Mouse (Mus musculus) gastrocnemius, adult 18-20 months (tissue): ENCODE measurements around the gene Glis3. TPM values are rescaled to one million over a fixed set of nuclear protein-coding genes. Genes with fewer than 3 reads are reported as not detected.

Experiments used
- DNase-seq: peaks from one replicate; pipeline ENCODE4 v3.0.0; 2021; ENCODE audit warnings: low spot score
- total RNA-seq, 2 experiments: library from RNA; stranded (reverse); gene quantifications; 2 replicates each; pipeline ENCODE4 v1.2.3; 2021

Gene Glis3
- total RNA-seq, 2 experiments from 2014 or later: 0.48 to 0.55 TPM

GRCm38 (mm10) chr19:28534964-28535363, 144.9 kb downstream of the Glis3 start:
- no peak for DNase-seq

DNA sequence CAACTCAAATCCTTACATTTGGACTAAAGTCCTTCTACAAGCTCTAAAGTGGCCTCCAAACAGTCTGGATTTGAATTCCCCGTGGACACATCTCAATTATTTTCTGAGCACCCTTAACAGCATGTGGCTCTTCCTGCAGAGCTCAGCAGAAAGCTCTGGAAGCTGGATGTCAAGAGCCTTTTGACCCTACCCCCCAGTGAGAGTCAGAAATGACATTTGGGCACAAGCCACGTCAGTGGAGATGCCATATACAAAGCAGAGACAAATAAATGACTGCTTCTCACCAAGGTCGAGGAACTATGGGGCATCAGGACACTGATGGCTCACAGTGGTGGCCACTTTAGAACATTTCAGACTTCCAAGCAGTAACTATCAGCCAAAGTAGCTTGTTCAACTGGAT, 146.3 kb downstream of the Glis3 start:
- no peak for DNase-seq

GRCm38 (mm10) chr19:28531750-28532149, 148.1 kb downstream of the Glis3 start:
- DNase-seq: no peak

GRCm38 (mm10) chr19:28530846-28531245, 149.0 kb downstream of the Glis3 start:
- DNase-seq: peak; percentile 30

GRCm38 (mm10) chr19:28529006-28529405, 150.9 kb downstream of the Glis3 start:
- no peak for DNase-seq

DNA sequence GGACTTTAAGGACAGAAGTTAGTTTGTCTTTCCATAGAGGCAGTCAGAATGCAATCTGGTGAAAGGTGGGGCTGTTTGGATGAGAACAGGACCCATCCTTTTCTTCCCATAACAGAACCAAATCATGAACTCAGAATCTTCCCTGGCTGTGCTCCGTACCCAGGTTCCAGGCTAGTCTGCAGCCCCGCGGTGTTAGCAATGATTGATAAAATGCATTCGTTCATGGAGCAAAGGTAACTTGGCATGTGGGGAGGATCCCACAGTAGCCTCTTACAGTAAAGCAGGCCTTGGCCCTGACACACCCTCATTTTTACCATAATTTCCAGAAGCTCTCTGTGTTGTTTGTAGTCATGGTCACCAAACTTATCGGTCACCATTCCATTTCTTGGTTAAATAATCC, 152.4 kb downstream of the Glis3 start:
- DNase-seq: no peak

- DNase-seq: no peak
Observed at GRCm38 (mm10) chr19:28525331-28525730, 154.5 kb downstream of the Glis3 start.

GRCm38 (mm10) chr19:28522289-28522688, 157.6 kb downstream of the Glis3 start:
- no peak for DNase-seq

- no peak for DNase-seq
Observed at GRCm38 (mm10) chr19:28520761-28521181, 159.1 kb downstream of the Glis3 start.

DNA sequence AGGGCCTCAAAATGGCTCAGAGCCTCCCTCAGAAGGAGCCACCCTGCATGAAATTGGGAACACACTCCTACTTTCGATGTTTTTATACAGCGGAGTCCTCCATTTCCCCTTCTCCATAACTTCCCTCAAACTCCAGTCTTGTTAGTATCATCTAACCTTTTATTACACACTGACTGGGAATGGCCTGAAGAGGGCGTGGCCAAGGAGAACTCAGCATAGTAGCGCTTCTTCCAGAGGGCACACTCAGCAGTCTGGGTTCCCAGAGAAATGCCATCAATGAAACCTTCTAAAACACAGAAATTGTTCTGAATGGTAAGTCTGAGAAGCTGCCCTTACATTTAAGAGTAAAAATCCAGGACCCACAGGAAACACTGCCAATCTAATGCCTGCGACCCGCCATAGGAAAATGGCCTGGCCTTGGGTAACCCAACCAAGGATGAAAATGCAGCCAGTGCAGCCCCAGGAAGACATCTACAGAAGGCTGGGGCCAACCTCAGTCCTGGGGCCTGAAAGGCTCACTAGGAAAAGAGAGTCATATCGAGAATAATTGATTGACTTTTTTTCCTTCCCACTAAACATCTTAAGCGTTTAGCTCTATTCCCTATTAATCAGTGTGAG, 159.6 kb downstream of the Glis3 start:
- no peak for DNase-seq

GRCm38 (mm10) chr19:28519296-28519695, 160.6 kb downstream of the Glis3 start:
- DNase-seq: no peak

GRCm38 (mm10) chr19:28518846-28519245, 161.0 kb downstream of the Glis3 start:
- DNase-seq: no peak

DNA sequence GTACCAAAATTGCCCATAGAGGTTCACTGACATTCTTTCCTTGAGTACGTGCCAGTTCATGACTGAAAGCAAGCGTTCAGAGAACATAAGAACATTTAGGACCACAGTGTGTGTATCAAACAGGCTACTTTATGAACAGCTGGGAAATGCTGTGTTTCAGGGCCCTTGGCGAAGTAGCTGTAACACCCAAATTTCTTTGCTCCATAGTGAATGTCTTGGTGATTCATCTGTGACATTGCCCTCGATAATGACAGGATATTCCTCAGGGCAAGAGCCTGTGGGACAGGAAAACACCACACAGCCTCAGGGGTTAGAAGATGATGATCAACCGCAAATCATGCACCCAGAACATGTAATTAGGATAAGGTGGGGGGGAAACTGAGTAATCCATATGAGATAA, 161.6 kb downstream of the Glis3 start:
- DNase-seq: no peak

DNA sequence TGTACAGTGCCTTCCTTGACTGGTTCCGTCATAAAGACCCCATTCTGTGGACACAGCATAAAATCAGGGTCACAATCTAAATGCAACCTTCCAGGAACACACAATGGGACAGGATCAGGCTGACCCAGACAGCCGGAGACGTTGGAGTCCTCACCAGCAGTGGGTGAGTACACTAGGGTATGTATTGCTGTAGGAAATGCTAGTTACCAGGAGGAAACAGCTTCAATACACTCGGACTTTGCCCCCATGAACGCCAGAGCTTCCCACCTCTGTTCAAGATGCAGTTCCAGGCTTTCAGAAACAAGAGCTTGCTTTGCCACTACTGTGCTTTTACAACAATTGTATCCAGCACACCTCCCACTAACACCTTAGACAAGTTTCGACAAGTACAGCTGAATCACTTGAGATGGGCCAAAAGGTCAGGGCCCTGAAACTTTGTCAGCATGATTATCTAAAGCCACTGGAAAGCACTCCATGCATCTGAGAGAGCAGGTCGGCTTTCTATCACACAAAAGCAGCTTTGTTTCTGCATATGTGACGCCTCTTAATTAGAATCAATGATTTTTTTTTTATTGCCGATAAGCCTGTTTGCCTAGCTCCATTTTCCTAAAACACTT, 162.3 kb downstream of the Glis3 start:
- DNase-seq: no peak

GRCm38 (mm10) chr19:28516487-28516886, 163.4 kb downstream of the Glis3 start:
- DNase-seq: no peak

- DNase-seq: no peak
Observed at GRCm38 (mm10) chr19:28512475-28512874, 167.4 kb downstream of the Glis3 start.

DNA sequence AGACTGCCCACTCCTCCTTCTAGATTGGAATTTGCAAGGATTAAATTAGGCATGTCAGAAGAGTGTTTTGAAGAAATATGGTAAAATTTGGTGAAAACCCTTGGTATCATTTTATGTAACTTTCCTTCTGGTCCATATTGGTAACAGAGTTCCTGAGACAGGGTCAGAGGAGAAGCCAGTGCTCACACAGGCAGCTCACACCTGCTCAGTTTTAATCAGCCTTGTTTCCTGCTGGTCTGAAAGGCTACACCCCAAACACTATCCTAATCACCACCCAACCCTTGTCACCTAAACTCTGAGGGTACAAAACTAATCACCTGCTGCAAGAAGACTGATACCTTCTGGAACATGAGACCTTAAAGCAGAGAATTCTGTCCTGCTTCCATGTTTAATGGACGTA, 168.0 kb downstream of the Glis3 start:
- no peak for DNase-seq

DNA sequence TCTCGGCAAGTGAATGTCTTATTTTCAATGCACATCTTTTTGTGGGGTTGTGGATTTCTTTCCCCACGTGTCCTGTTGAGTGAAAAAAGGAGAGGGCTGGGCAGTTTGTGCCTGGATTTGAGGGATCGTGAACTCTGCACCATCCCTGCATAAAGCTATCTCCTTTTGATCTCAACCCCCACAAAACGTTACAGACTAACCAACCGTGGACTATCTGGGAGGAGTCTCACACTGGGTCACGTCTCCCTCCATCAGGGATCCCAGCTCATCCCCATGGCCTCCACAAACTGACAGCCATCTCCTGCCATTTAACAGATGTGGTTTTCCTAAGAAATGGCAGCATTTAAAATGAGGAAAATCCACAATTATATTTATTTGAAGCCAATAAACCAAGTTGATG, 174.5 kb downstream of the Glis3 start:
- no peak for DNase-seq

GRCm38 (mm10) chr19:28503011-28503410, 176.9 kb downstream of the Glis3 start:
- DNase-seq: no peak

- no peak for DNase-seq
Observed at GRCm38 (mm10) chr19:28500975-28501374, 178.9 kb downstream of the Glis3 start.

GRCm38 (mm10) chr19:28500505-28500904, 179.4 kb downstream of the Glis3 start:
- DNase-seq: no peak

DNA sequence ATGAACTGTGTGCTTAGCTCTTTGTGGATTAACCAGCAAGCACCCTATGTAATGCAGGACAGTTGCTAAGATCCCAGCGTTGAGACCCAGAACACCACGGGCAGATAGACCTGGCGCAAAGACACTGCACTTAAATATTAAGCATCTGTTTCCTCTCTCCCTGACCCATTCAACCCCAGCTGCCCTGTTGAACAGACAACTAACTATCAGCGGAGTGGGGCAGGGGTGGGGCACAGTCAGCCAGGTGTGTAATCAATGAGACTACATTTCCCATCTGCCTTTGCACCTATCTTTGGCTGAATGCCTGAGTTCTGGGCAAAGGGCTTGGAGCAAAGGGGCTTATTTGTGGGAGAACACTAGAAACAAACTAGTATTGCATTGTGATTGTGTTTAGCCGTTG, 180.1 kb downstream of the Glis3 start:
- no peak for DNase-seq

- DNase-seq: no peak
Observed at GRCm38 (mm10) chr19:28495926-28496325, 184.0 kb downstream of the Glis3 start.
